Mouse (Mus musculus): ENCODE measurements around the gene Camk1d. TPM values are rescaled to one million over a fixed set of nuclear protein-coding genes. Genes with fewer than 3 reads are reported as not detected.
A peak's percentile ranks its signal among the peaks of the same experiment; 100 is the strongest.

Gene Camk1d
- 1.5 and 1.7 TPM in 2 replicates for polyA plus RNA-seq (2015; fragmentation: Nextera tagmentation; extraction: Ambion mirVana)

DNA sequence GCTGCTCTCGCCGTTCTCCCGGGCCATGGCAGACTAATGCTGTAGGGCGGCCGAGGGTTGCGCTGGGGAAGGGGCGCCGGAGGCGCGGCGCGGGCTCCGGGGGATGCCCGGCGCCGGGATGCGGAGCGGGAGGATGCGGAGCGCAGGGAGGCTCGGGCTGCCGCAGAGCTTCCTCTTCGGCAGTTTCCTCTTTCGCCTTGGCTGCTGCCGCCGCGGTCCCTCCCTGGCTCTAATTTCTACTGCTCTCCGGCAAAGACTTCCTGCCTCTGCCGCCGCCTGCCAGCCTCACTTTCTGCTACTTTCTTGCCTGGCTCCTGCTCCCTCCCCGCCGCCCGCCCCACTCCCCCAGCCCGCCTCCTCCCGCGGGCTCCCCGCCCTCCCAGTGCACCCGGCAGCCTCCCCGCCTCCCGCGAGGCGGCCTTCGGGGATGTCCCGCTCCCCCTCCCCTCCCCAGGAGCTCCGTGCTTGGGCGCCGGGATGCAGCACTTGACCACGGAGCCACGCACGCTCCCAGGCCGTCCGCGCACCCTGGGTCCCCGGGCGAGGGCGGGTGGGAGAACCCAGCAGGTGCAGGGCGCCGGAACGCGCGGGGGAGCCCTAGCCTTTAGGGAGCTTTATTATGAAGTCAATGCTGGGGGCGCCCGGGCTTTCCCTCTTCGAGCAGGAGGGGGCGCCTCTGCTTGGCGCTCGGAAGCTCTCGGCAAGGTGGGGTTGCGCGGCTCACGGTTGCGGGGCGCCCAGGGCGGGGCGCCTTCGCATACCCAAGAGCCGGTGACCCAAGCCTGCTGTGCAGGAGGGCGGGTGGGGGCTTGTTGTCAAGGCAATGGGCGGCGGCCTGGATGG is at the start of gene Camk1d:
Camk1d (minus strand) TSS at position 305 of the 843 bp plus-strand sequence.
- Histone ChIP-seq H3K4me1 (ENCODE audit: insufficient read depth, low read length) (peaks cover 10% of the 10 kb centered on the region), H3K27me3 (ENCODE audit: insufficient read depth, low read length) (peaks cover 22% of the 10 kb centered on the region), H3K27ac (ENCODE audit: low read length) (no peak within 1 kb of the TSS), H3K9ac (replicated peaks; ENCODE audit: low read length) (peak within 1 kb of the TSS; percentile 67), H3K4me2 (replicated peaks; ENCODE audit: low read depth, low read length) (peak within 1 kb of the TSS; percentile 100), H3K36me3 (ENCODE audit: insufficient read depth, low read length) (no peaks in the 10 kb centered on the region), H3K4me3 (ENCODE audit: low read length) (peak within 1 kb of the TSS; percentile 72), H3K9me3 (ENCODE audit: low read length) (peaks cover 5% of the 10 kb centered on the region; the same call in 1 of the 2 replicates)
- ATAC-seq (ENCODE audit: low FRiP score, low TSS enrichment) = peak; percentile 89
- under 1% methylated on average over 77 of the region's 80 CpGs for WGBS

DNA sequence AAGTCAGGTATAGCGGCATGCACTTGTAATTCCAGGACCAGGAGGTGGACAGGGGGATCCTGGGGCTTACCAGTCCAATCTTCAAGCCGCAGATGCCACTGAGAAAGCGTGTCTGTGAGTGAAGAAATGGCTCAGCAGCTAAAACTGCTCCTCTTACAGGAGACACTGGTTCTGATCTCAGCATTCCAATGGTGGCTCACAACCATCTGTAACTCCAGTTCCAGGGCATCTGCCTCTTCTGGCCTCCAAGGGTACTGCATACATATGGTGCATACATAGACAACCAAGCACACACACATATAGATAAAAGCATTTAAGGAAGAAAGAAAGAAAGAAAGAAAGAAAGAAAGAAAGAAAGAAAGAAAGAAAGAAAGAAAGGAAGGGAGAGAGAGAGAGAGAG is 47.7 kb upstream of the Camk1d start:
- H3K27me3 ChIP-seq (ENCODE audit: insufficient read depth, low read length) = no peaks in the 10 kb centered on the region
- no peak overlapping the region for H3K4me3 ChIP-seq (ENCODE audit: low read length)
- H3K4me2 ChIP-seq (replicated peaks; ENCODE audit: low read depth, low read length) = no peak overlapping the region
- no peaks in the 10 kb centered on the region for H3K9me3 ChIP-seq (ENCODE audit: low read length)
- 0 out of 2 replicates have a peak, but pooled peaks cover 2% of the 10 kb centered on the region for H3K36me3 ChIP-seq (ENCODE audit: insufficient read depth, low read length)
- 92% methylated on average over 3 of the region's 3 CpGs for WGBS
- H3K27ac ChIP-seq (ENCODE audit: low read length) = no peak overlapping the region
- H3K9ac ChIP-seq (replicated peaks; ENCODE audit: low read length) = no peak overlapping the region
- H3K4me1 ChIP-seq (ENCODE audit: insufficient read depth, low read length) = no peaks in the 10 kb centered on the region
- no peak for ATAC-seq (ENCODE audit: low FRiP score, low TSS enrichment)

DNA sequence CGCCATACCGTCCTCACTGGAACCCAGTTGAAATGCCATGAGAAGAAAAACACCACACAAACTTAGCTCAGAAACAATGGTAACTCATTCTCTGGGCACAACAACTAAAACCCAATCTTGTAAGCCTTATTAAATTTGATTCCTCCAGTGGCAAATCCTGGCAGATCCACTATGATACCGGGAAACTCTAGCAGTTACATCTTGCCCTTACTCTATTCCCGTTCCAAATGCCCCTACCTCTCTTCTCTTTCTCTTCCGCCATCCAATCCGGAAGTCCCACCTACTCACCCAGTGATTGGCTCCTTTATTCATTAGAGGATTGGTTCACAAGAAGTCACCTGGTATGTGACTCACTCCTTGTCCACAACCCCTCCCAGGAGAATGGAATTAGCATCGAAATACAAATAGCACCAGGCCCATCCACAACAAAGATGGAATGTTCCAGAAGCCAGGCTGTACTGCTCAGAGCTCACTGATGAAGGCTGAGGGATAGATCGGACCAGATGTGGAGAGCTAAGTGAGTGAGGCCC is 46.2 kb upstream of the Camk1d start:
- Histone ChIP-seq H3K4me2 (replicated peaks; ENCODE audit: low read depth, low read length) (no peak overlapping the region), H3K4me3 (ENCODE audit: low read length) (no peak overlapping the region), H3K4me1 (ENCODE audit: insufficient read depth, low read length) (no peaks in the 10 kb centered on the region), H3K36me3 (ENCODE audit: insufficient read depth, low read length) (0 out of 2 replicates have a peak, but pooled peaks cover 2% of the 10 kb centered on the region), H3K27me3 (ENCODE audit: insufficient read depth, low read length) (no peaks in the 10 kb centered on the region), H3K9me3 (ENCODE audit: low read length) (no peaks in the 10 kb centered on the region), H3K27ac (ENCODE audit: low read length) (no peak overlapping the region), H3K9ac (replicated peaks; ENCODE audit: low read length) (no peak overlapping the region)
- WGBS = 89% methylated on average over 8 of the region's 8 CpGs
- no peak for ATAC-seq (ENCODE audit: low FRiP score, low TSS enrichment)

DNA sequence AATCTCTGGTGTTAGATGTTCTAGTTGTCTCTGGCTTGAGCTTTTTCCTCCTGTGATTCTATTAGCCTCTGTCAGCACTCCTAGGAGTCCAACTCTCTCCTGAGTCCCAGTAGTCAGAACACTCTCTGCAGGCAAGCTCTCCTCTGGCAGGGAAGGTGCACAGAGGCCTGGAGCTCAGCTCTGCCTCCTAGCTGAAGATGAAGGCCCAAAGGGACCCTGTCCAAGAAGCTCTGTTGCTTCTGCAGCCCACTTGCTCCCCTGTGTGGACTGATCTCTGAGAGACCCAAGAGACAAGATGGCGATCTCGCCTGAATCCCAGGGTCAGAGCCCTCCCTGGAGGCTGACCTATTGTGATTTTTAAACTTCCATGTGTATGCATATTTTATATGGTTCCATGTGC is 44.3 kb upstream of the Camk1d start:
- H3K4me3 ChIP-seq (ENCODE audit: low read length) = no peak overlapping the region
- ATAC-seq (ENCODE audit: low FRiP score, low TSS enrichment) = no peak
- no peaks in the 10 kb centered on the region for H3K27me3 ChIP-seq (ENCODE audit: insufficient read depth, low read length)
- no peaks in the 10 kb centered on the region for H3K9me3 ChIP-seq (ENCODE audit: low read length)
- no peaks in the 10 kb centered on the region for H3K4me1 ChIP-seq (ENCODE audit: insufficient read depth, low read length)
- no peak overlapping the region for H3K9ac ChIP-seq (replicated peaks; ENCODE audit: low read length)
- H3K27ac ChIP-seq (ENCODE audit: low read length) = no peak overlapping the region
- H3K36me3 ChIP-seq (ENCODE audit: insufficient read depth, low read length) = 0 out of 2 replicates have a peak, but pooled peaks cover 2% of the 10 kb centered on the region
- no peak overlapping the region for H3K4me2 ChIP-seq (replicated peaks; ENCODE audit: low read depth, low read length)
- 82% methylated on average over 2 of the region's 2 CpGs for WGBS

DNA sequence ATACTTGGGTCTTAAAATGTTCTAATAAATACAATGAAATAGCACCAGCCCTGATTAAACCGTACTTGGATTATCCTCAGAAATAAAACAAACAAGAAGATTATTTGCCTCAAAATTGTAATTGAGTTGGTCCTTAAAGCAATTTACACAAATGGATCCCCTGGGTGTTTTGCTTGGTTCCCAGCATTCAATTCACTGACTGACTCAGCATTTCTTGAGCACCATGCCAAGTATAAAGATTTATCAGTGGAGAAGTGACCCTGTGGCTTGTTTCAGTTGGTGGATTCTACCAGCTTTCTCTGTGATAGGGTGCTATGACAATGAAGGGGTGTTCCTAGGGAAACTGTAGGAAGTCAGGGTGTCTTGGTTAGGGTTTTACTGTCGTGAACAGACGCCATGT is 36.6 kb upstream of the Camk1d start:
- no peak overlapping the region for H3K27ac ChIP-seq (ENCODE audit: low read length)

DNA sequence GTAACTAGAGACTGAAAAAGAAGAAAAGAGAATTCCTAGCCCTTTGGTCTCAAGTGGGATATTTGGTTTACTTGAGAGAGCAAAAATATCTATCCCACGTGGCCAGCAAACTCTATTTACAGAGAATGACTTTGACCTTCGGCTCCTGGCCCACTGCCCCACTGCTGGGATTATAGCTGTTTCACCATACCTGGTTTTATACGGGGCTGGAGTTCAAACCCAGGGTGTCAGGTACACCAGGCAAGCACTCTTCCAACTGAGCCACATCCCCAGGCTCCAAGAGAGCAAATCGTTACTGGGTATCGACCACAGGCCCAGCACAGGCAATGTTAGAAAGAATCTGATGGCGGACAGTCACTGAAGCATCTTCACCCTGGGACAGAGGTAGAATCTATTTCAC is 34.9 kb upstream of the Camk1d start:
- peaks cover 14% of the 10 kb centered on the region for H3K4me1 ChIP-seq (ENCODE audit: insufficient read depth, low read length)
- no peak overlapping the region for H3K4me2 ChIP-seq (replicated peaks; ENCODE audit: low read depth, low read length)
- WGBS = 75% methylated on average over 6 of the region's 6 CpGs
- no peak for ATAC-seq (ENCODE audit: low FRiP score, low TSS enrichment)
- no peak overlapping the region for H3K9ac ChIP-seq (replicated peaks; ENCODE audit: low read length)
- H3K9me3 ChIP-seq (ENCODE audit: low read length) = no peaks in the 10 kb centered on the region
- no peak overlapping the region for H3K27ac ChIP-seq (ENCODE audit: low read length)
- no peak overlapping the region for H3K4me3 ChIP-seq (ENCODE audit: low read length)
- H3K27me3 ChIP-seq (ENCODE audit: insufficient read depth, low read length) = no peaks in the 10 kb centered on the region
- H3K36me3 ChIP-seq (ENCODE audit: insufficient read depth, low read length) = no peaks in the 10 kb centered on the region

More for the DNA sequence above, 36.6 kb upstream of the Camk1d start:
- no peak overlapping the region for H3K4me2 ChIP-seq (replicated peaks; ENCODE audit: low read depth, low read length)
- no peaks in the 10 kb centered on the region for H3K27me3 ChIP-seq (ENCODE audit: insufficient read depth, low read length)
- WGBS = 91% methylated on average over 3 of the region's 3 CpGs
- H3K9ac ChIP-seq (replicated peaks; ENCODE audit: low read length) = no peak overlapping the region
- H3K4me1 ChIP-seq (ENCODE audit: insufficient read depth, low read length) = peaks cover 7% of the 10 kb centered on the region
- H3K4me3 ChIP-seq (ENCODE audit: low read length) = no peak overlapping the region
- ATAC-seq (ENCODE audit: low FRiP score, low TSS enrichment) = no peak
- H3K9me3 ChIP-seq (ENCODE audit: low read length) = no peaks in the 10 kb centered on the region
- H3K36me3 ChIP-seq (ENCODE audit: insufficient read depth, low read length) = no peaks in the 10 kb centered on the region

DNA sequence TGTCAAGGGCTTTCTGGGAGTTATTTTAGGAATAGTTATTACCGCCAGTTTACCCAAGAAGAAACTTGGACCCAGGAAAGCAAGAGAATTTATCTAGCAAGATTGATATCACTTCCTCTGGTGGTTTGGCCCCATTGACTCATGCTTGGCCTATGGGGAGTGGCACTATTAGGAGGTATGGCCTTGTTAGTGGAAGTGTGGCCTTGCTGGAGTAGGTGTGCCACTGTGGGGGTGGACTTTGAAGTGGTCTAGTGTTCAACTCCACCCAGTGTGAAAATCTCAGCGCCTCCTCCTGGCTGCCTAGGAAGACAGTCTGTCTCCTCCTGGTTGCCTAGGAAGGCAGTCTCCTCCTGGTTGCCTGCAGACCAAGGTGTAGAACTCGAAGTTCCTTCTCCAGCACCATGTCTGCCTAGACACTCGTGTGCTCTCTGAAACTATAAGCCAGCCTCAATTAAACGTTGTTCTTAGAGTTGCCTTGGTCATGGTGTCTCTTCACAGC is 33.3 kb upstream of the Camk1d start:
- H3K9me3 ChIP-seq (ENCODE audit: low read length) = peaks cover 1% of the 10 kb centered on the region; the same call in 1 of the 2 replicates
- ATAC-seq (ENCODE audit: low FRiP score, low TSS enrichment) = no peak
- no peak overlapping the region for H3K4me2 ChIP-seq (replicated peaks; ENCODE audit: low read depth, low read length)
- H3K27ac ChIP-seq (ENCODE audit: low read length) = no peak overlapping the region
- no peaks in the 10 kb centered on the region for H3K27me3 ChIP-seq (ENCODE audit: insufficient read depth, low read length)
- peaks cover 14% of the 10 kb centered on the region for H3K4me1 ChIP-seq (ENCODE audit: insufficient read depth, low read length)
- H3K36me3 ChIP-seq (ENCODE audit: insufficient read depth, low read length) = no peaks in the 10 kb centered on the region
- H3K4me3 ChIP-seq (ENCODE audit: low read length) = no peak overlapping the region
- 83% methylated on average over 5 of the region's 5 CpGs for WGBS
- H3K9ac ChIP-seq (replicated peaks; ENCODE audit: low read length) = no peak overlapping the region

DNA sequence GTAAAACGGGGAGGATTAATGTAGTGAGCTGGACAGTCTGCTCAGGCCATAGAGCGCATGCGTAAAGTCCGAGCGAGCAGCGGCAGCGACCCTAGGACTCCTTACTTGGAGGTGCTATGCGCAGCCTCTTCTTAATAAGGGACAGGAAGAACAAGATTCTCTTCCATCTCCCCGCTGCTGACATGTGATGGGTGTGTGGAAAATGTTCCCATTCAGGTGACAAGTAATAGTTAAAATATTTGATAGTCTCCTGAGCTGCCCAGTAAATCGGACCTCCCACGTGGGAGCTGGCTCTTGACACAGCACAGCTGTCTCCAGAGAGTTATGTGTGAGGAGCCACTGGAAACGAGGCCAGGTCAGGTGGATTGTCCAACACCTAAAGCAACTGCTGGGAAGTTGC is 32.2 kb upstream of the Camk1d start:
- Histone ChIP-seq H3K9me3 (ENCODE audit: low read length) (peaks cover 3% of the 10 kb centered on the region; the same call in 1 of the 2 replicates), H3K4me3 (ENCODE audit: low read length) (peak overlapping the region; percentile 6), H3K27me3 (ENCODE audit: insufficient read depth, low read length) (no peaks in the 10 kb centered on the region), H3K9ac (replicated peaks; ENCODE audit: low read length) (no peak overlapping the region), H3K36me3 (ENCODE audit: insufficient read depth, low read length) (no peaks in the 10 kb centered on the region), H3K4me2 (replicated peaks; ENCODE audit: low read depth, low read length) (peak overlapping the region; percentile 46), H3K4me1 (ENCODE audit: insufficient read depth, low read length) (peaks cover 14% of the 10 kb centered on the region), H3K27ac (ENCODE audit: low read length) (no peak overlapping the region)
- peak; percentile 88 for ATAC-seq (ENCODE audit: low FRiP score, low TSS enrichment)
- WGBS = 27% methylated on average over 12 of the region's 12 CpGs

DNA sequence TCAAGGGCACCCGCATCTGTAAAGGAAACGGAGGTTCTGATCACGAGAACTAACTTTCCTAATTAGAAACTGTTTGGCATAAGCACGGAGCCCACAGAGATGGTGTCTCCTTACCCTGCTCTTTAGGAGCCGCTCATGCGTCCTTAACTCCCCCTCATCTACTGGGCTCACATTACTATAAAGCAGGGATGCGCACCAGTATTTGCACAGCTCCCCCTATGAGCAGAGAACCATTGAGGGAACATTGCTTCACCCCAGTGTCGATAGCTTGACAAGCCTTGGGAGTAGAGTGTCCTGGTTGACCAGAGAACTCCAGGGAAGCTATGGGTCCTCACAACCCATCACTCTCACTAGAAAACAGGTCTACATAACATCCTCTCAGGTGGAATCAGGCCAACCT is 29.6 kb upstream of the Camk1d start:
- Histone ChIP-seq H3K9me3 (ENCODE audit: low read length) (peaks cover 3% of the 10 kb centered on the region; the same call in 1 of the 2 replicates), H3K4me3 (ENCODE audit: low read length) (no peak overlapping the region), H3K9ac (replicated peaks; ENCODE audit: low read length) (no peak overlapping the region), H3K36me3 (ENCODE audit: insufficient read depth, low read length) (no peaks in the 10 kb centered on the region), H3K4me2 (replicated peaks; ENCODE audit: low read depth, low read length) (no peak overlapping the region), H3K27me3 (ENCODE audit: insufficient read depth, low read length) (no peaks in the 10 kb centered on the region), H3K27ac (ENCODE audit: low read length) (no peak overlapping the region), H3K4me1 (ENCODE audit: insufficient read depth, low read length) (peaks cover 14% of the 10 kb centered on the region)
- ATAC-seq (ENCODE audit: low FRiP score, low TSS enrichment) = peak; percentile 62; the same call in 1 of the 2 replicates
- WGBS = 41% methylated on average over 8 of the region's 8 CpGs

DNA sequence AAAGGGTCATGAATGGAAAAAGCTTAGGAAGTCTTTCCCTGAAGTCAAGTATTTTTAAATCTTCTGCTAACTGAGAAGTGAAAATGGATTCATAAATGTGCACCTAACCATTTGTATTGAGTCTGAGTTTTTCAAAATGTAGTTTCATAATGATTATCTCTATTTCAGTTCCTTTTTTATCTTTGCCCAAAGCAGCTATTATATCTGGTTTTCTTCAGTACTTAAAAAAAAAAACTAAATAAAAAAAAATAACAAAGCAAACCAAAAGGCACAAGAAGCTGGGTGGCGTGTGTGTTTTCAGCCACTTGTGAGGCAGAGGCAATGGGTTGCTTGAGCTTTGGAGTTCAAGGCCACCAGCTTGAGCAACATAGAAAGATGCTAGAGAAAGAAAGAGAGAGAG is 26.6 kb upstream of the Camk1d start:
- 94% methylated on average over 1 of the region's 1 CpGs for WGBS
- peaks cover 3% of the 10 kb centered on the region; the same call in 1 of the 2 replicates for H3K9me3 ChIP-seq (ENCODE audit: low read length)
- peaks cover 7% of the 10 kb centered on the region for H3K4me1 ChIP-seq (ENCODE audit: insufficient read depth, low read length)
- no peaks in the 10 kb centered on the region for H3K27me3 ChIP-seq (ENCODE audit: insufficient read depth, low read length)
- ATAC-seq (ENCODE audit: low FRiP score, low TSS enrichment) = no peak
- H3K27ac ChIP-seq (ENCODE audit: low read length) = no peak overlapping the region
- H3K4me3 ChIP-seq (ENCODE audit: low read length) = no peak overlapping the region
- H3K36me3 ChIP-seq (ENCODE audit: insufficient read depth, low read length) = no peaks in the 10 kb centered on the region
- no peak overlapping the region for H3K4me2 ChIP-seq (replicated peaks; ENCODE audit: low read depth, low read length)
- no peak overlapping the region for H3K9ac ChIP-seq (replicated peaks; ENCODE audit: low read length)
